Mouse (Mus musculus) lung, postnatal 25 days (tissue): Measurements from ENCODE around the gene Tmem143.
A peak's percentile ranks its signal among the peaks of the same experiment; 100 is the strongest.
"Not testable (repeated sequence)": the region's sequence is repeated elsewhere in the genome, so short reads cannot be mapped to it uniquely, and the experiment has no call there.

Experiments used
- DNase-seq: peaks from one replicate; pipeline ENCODE4 v3.0.0; 2022; ENCODE audit warnings: low spot score

The Tmem143 gene

DNA sequence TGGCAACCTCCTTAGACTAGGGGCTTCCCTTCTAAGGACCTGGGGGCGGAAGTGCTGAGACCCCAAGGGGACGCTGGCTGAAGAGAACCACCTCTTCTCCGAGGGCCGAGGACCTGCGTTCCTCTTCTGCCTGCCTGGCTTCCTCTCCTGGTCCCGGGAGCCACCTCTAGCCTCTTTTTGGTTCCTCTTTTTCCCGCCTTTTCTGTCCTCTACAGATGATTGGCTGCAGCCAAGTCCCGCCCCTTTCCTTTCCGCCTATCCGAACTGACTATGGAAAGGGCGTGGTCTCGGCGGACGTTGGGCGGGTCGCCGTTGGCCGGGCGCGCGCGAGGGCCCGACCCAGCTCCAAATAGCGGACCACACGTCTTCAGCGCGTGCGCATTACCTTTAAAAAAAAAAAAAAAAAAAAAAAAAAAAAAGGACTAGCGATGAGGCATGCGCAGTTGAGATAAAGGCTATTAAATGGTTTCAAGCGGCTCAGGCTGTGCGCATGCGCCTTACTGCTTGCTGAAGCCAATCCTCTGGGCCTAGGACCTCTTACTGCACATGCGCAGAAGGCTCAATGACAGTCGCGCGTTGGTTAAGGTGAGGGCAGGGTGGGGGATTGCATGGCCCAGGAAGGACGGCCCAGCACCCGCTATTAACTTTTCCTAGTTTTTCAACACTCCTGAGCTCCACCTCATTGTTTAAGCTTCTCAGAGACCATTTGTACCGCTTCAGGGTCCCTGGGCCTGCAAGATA, at the start of gene Tmem143, which contains the start of gene Syngr4:
TSS of gene Tmem143 (plus strand) at position 425 of the 741 bp plus-strand sequence.
TSS of gene Syngr4 (minus strand) at position 198 of the 741 bp plus-strand sequence.
- DNase-seq: peak; percentile 98

DNA sequence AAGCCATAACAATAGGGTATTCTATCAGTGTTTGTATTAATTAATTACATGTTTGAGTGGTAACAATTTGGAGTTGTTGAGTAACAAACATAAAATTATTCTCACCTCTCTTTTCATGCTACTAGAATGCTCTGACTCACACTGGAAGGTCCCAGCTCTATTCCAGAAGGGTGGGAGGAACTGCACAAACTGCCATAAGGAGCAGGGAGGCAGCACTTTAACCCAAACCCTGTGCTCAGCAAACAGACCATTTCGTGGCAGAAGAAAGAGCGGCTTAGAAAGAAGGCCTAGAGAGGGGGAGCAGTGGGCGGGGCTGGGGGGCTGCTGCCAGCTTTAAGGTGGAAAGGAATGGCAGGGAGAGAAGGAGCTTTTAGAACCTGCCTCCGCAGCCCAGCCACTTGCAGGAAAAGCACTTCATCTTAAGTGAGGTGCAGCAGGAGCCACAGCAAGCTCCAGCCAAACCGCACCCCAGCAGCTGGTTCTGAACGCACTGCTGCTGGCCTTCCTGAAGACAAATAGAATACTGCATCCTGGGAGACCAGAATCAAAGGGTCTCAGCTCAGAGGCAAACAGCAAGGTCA, 48.2 kb upstream of the Tmem143 start:
- no peak for DNase-seq

DNA sequence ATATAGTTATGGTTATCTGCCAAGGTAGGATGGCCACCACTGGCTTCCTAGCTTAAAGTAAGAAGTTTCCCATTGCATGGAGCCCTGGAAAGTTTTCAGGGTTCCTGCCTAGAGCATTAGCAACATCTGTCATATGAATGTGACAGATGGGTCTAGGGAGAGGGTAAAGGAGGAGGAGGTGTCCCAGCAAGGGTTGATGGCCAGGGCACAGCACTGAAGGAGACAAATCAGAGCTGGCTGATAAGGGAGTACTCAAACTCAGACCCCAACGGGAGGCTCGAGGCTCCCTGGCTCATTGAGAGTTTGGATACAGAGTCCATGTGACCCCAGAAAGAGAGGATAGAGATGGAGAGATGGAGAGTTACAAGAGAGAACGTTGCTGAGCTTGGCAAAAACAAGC, 46.1 kb upstream of the Tmem143 start:
- no peak for DNase-seq

DNA sequence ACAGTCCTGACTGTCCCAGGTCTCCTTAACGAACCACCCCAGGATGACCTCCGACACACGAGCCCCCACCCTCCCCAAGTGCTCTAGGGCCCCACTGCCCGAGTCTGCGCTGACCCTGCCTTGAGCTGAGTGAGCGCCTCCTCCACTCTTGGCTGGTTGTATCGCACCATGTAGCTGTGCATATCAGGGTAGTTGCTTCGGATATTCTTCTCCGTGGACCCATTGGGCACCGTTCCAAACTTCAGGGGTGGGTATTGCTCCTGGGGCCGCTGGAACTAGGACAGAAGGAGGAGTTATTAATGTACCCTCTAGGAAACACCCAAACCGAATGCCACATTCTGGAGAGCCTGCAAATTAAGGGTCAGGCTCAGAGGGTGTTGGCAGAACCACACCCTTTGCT, 43.7 kb upstream of the Tmem143 start:
- DNase-seq: no peak

DNA sequence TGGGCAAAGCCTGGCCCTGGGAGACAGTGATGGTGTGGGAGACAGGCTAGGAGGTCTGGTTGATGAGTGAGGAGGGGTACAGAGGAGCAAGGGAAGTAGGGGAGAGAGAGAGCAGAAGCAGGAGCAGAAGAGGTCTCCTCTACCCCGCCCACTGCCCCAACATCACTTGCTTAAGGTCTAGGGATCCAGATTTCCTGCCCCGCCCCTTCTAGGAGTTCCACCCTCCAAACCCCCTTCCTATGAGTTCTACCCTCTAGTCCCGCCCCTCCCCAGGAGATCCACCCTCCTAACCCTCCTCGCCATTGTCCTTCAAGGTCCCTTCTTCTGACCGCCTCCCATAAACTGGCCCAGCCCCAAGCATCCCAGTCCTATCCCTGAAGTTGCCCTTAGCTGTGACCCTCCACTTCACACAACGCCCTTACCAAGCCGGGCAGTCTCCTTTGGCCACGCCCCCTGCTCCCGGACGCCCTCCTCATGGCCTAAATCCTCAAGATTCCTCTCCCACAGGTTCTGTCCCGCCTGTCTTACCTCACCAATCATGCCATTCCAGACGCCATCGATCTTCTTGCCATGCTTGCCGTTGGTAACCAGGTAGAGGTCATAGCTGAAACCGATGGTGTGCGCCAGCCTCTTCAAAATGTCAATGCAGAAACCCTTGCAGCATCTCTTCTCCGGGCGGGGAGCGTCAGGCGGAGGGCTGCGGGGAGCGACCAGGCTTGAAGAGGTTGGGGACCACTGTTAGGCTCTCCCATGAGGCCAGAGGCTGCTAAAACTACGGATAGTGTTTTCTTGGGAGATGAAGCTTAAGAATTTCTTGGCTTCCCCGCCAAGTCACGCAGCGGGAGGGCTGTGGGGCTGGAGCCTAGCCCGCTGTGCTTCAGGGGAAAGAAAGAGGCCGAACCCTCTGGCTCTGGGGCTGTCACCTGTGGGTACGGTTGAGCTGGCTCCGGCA, 39.5 kb upstream of the Tmem143 start:
- no peak for DNase-seq

DNA sequence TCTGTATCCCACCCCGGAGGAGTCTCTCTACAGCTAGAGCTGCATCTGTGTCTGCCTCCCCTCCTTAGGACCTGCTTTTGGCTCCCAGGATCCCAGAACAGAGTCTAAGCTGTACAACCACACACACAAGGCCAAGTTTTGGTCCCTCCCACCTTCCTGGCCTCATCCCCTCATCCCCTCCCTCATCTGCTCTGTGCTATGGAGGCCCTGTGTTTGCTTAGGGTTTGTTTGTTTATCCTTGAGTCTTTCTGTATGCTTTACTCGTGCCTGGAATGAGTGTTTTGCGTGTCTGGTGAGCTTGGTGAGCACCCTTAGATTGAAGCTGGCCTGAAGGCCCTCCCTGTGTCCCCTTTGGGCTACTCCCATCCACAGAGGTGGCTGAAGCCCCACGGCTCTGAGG, 37.7 kb upstream of the Tmem143 start:
- peak; percentile 50 for DNase-seq

DNA sequence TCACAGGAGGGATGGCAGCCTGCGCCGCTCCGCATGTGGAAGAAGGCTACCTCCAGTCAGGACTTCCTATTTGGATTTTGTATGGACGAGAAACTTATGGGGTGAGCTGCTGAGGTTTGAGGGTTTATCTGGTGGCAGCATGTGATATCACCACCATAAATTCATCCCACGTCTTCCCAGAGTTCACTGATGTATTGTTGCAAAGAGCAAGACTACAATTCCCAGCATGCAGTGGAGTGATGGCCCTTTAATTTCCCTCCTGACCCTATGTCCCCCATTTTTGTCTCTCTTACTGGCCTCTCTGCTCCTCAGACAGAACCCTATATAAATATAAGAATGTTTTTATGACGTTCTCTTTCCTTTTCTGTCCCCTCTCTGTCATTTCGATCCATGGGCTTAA, 33.9 kb upstream of the Tmem143 start:
- DNase-seq: no peak

DNA sequence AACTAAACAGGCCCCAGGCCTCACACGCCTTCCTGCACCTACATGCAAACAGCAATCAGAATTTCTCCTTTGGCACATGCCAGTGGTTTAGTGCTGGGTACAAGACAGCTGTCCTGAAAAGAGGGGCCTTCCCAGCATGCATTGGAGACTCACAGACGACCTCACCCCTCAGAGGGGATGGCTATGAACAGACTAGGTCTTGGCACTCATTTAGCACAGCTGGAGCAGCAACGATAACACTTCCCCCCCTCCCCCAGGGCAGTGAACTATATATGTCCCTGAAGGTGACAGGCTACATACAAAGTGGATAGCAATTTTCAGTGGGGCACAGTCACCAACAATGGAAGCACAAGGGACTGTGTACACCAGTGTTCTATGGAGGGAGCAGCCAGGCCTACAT, 32.3 kb upstream of the Tmem143 start:
- DNase-seq: no peak

DNA sequence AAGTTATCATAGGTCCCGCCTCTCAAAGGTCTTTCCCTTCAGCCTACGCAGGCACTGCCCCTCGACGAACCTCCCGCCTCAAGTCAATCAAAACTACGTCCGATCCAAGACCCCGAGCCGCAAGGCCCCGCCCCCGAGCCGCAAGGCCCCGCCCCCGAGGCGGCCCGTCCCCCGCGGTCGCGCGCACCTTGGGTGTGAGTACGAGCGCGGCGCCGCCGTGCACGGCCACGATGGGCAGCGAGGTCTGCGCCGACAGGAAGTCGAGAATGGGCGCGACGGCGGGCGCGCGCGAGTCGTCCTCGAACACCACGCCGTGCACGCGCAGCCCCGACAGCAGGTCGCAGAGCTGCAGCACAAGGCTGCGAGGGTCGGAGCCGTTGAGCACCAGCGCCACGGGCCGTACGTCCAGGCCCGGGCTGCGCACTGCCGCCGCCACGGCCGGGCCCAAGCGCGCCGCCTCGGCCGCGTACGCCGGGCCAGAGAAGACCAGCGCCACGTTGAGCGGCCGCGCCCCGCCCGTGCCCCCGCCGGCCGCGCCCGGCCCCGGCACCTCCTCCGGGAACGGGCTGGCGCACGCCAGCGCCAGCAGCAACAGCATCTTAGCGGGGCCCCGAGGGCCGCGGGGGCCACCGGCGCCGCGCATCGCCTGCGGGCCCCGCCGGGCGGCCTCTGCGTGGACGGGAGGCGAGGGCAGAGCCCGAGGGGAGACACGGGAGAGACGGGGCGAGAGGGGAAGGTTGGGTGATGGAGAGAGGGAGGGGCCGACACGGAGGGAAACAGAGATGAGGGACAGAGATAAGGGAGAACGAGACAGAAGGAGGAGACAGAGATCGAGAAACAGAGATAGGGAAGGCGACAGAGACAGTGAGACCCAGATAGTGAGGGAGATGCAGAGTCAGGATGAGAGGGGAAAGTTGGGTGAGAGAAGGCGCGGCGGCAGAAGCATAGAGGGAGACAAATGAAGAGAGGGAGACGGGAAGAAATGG, 30.5 kb upstream of the Tmem143 start:
- DNase-seq: peak; percentile 93

DNA sequence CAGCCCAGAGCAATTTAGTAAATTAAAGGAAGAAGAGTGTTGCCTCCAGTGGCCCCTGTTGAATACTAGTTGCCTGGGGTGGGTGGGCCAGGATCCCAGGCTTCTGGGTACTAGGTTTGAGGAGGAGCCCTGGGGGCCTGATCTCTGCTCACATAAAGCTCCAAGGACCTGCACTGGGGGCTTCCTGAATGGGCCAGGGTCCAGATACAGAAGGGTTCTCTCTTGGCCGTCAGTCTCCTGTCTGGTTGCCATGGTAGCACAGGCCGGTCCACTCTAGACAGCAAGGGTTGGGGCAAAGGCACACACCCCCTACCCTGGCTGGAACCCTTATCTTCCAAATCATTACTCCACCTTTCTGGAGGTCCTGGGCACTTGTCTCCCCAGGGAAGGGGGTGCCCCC, 28.9 kb upstream of the Tmem143 start:
- no peak for DNase-seq

DNA sequence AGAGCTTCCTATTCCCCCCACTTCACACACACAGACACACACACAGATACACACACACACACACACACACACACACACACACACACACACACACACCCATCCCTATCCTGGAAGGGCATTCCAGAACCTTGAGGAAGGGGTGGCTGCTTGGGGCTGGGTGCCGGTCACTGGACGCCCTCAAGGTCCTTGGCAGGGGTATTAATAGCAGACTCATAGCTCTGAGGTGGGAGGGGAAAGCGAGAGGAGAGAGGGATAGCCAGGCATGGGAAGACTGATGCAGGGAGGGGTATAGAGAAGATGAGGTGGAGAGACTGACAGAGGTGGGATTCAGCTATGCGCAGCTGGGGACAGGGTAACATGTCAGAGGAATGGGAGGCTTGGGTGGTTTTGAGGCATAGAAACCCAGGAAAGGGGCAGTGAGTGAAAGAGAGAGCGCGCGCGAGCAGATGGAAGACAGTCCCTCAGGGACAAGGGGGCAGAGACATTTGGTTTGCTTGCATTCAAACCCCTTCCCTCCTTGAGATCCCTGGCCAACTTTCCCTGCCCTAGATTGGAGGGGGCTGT, 27.6 kb upstream of the Tmem143 start:
- DNase-seq: no peak

DNA sequence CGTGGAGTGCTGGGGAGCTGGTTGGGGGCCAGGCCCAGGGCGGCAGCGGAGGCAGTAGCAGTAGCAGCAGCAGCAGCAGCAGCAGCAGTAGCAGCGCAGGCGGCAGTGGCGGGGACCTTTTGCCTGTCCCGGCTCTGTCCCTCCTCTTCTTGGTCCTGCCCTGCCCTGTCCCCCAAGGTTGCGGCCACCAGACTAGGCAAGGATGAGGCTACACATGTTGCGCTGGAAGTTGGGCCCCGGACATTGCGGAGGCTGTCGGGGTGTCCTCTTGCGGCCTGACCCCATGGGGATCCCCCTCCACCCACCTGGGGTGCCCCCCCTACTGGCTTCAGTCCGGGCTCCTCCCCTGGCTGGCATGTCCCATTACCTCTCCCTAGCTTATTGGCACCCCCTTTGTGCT, 27.0 kb upstream of the Tmem143 start:
- no peak for DNase-seq

DNA sequence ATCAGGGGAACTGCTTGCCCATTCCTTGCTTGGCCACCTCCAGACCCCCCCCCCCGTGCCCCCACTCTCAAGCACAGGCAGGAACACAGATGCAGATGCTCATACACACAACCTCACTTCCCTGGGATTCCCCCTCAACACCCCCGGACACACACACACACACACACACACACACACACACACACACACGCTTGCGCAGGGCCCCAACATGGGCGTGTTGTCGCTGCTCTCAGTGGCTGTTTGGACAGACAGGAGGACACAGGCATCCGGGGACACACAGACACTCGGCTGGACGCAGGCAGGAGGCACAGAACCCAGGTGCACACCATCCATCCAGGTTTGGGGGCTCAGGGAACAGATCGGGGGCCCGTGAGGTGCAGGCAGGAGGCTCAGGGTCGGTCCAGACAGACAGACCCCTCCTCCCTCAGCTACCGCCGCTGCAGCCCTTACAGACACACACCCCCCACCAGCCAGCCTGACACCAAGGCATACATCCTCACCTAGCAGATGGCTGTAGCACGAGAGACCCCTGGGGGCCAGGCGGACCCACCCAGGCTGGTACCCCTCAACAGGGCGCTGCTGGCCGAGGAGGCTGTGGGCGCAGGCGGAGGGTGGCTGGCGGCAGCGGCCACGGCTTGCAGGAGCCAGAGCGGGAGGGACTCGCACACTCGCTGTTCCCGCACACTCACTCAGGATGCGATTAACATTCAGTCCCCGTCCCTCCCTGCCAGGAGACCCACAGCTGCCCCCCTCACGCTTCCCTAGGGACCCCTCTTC, 26.3 kb upstream of the Tmem143 start:
- DNase-seq: no peak

DNA sequence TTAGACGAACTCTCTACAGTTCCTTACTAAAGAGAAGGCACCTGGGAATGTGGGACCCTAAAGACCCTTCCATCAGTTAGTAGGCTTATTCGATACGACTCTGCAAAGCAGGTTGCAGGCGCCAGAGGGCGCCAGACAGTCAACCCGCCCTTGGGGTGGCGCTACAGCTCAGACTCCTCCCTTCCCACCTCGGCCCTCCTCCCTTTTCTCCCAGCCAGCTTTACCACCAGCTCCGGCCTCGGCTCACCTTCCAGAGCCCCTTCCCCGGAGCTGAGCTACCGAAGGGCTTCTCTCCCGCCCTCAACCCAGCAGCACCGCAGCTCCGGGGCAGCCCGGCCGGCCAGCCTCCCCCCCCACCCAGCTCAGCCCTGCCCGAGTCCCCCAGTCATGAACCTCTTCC, 24.1 kb upstream of the Tmem143 start, which contains the start of gene Kdelr1:
TSS of gene Kdelr1 (plus strand) at position 149 of the 400 bp plus-strand sequence.
- peak; percentile 92 for DNase-seq

DNA sequence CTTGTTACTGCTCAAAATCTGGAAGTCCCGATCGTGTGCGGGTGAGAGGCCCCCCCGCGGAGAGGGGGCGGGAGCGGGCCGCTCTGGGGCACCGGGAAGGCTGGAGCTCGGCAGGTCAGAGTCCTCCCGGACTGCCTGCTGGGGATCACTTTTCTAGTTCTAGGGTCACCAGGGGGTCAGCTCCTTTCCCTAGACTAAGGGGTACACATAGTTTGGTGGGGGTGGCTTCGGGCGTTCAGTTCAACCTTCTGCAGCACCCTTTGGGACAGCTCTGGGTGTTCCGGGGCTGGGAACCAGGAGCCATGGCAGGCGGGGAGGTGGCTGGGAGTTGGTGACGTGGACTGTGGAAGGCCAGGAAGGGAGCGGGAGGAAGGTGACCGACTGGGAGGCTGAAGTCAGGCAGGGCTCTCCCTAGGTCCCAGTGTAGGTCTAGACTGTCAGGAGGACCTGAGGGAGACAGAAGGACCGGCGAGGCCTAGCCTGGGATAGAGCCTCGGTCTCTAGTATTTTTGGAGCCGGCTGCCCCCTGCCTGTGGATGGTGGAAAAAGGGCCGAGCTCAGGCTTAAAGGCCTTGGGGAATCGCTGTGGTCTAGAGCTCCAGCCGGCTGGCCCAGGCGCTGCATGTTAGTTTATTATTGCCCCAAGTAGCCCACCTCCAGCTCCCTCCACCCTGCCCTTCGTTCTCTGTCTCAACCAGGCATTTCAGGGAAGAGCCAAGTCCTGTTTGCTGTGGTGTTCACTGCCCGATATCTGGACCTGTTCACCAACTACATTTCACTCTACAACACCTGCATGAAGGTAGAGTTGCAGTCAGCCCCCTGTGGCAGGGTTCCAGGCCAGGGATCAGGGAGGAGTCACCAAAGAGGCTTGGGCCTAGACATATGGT, 23.4 kb upstream of the Tmem143 start:
- peak; percentile 44 for DNase-seq

DNA sequence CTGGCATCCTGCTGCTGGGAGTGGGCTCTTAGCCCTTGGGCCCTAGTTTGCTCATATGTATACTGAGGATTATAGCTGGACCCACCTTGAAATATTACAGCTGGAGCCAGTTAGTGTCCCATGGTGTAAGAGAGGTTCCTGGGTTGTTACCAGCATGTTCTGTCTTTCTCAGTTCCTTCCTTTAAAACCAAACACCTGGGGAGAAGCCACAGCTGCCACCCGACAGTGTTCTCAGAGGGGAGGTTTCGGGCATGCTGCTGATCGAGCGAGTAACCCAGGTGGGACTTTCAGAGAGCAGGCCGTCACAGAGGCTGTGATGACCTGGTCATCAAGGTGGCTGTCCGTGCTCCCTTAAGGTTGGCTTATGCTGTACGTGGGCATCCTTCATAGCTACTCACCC, 19.8 kb upstream of the Tmem143 start:
- no peak for DNase-seq

DNA sequence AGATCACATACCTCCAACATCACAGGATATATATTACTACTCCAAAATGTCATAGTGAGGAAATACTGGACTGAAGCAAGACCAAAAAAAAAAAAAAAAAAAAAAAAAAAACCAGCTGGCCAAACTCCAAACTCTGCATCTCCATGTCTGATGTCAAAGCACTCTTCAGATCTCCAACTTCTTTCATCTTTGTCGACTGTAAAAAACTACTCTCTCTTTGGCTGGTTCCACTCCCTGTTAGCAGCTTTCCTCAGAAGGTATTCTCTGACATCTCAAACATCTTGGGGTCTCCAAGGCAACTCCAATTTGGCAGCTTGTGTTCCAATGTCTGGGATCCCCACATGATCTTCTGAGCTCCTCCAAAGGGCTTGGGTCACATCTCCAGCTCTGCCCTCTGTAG, 18.5 kb upstream of the Tmem143 start, which contains the start of gene Grin2d:
TSS of gene Grin2d (minus strand) at position 101 of the 400 bp plus-strand sequence.
- DNase-seq: not testable (repeated sequence)

DNA sequence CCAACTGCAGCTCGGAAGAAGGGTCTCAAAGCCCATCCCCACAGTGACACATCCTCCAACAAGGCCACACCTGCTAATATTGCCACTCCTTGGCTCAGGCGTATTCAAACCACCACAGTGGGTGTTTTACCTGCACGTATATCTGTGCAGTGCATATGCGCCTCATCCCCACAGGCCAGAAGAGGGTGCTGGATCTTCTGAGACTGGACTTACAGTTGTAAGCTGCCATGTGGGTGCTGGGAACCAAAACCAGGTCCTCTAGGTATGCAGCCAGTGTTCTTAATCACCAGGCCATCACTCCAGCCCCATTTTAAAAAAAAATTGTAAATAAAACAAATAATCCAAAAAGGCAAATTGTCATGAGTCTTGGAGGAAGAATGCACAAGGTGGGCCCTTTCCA, 16.2 kb upstream of the Tmem143 start:
- DNase-seq: no peak

DNA sequence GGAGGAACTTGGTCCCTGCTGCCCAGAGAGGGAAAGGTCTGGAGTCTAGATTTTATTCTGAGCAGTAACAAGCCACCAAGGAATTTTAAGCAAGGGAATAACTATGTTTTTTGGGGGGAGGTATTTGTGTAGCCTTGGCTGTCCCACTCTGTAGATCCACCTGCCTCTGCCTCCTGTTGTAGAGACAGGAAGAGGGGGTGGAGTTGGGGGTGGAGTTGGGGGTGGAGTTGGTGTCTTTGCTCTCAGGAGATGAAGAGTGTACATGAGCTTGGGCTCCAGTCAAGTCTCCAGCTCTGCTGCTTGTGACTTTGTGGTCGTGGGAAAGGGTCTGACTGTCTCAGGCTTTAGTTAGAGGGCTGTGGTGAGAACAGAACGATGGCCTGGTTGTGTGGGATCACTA, 15.7 kb upstream of the Tmem143 start:
- DNase-seq: no peak
